Mouse (Mus musculus) cerebellum, postnatal 36 days (tissue): ENCODE measurements at regions not wholly inside any gene's neighbourhood (a gene's known extent, or its start where the extent isn't known, plus 50 kb on each side); places are given as distances from the start of the nearest gene placed in this dataset.

Experiments
- DNase-seq, 2 experiments: peaks; one replicate each; pipeline ENCODE4 v3.0.0; 2021 to 2022; ENCODE audit warnings: mixed read lengths in 2 of 2

GRCm38 (mm10) chr11:21041201-21041600 is 49.9 kb upstream of the Peli1 start:
- DNase-seq, result no peak
